Mouse (Mus musculus): ENCODE measurements around the gene Ermn. TPM values are rescaled to one million over a fixed set of nuclear protein-coding genes. Genes with fewer than 3 reads are reported as not detected.

Gene Ermn
- polyA plus RNA-seq, 1 experiment from 2014 or later = 0.11 TPM

- Histone ChIP-seq H3K4me1 (no peaks in the 10 kb centered on the region), H3K9me3 (replicated peaks) (no peaks in the 10 kb centered on the region), H3K36me3 (no peaks in the 10 kb centered on the region), H3K27ac (replicated peaks) (no peak within 1 kb of the TSS), H3K4me3 (no peak within 1 kb of the TSS), H3K27me3 (ENCODE audit: low read depth, poor library complexity, severe bottlenecking) (no peaks in the 10 kb centered on the region)
- WGBS = 70% methylated on average over 12 of the region's 12 CpGs
- DNase-seq (ENCODE audit: low spot score) = peak; percentile 12
Observed at GRCm38 (mm10) chr2:57997752-57998430, 54.8 kb downstream of the Ermn start, which contains the start of gene Galnt5. Galnt5 (plus strand) TSS chr2:57997884.

Other genes with a start within 250 kb of the Ermn start
- gene Galnt5, start 55.0 kb downstream of the Ermn start, polyA plus RNA-seq (2016; fragmentation: Nextera tagmentation; extraction: Ambion mirVana) = 0.12 and 0.19 TPM in 2 replicates
- gene Cytip, start 142.7 kb upstream of the Ermn start, polyA plus RNA-seq (2016; fragmentation: Nextera tagmentation; extraction: Ambion mirVana) = 0.05 and 0.06 TPM in 2 replicates

Measured in midbrain, embryonic 10.5 days (tissue).